Mouse (Mus musculus) testis, postnatal 10 days (tissue): ENCODE data around the gene Vmn1r214.

Experiments used
- DNase-seq: peaks from one replicate; pipeline ENCODE4 v3.0.0; 2021; ENCODE audit warnings: low spot score

The Vmn1r214 gene

GRCm38 (mm10) chr13:23030118-23030517 lies at the start of gene Vmn1r214:
Gene Vmn1r214, plus strand, starts transcription at chr13:23030418.
- DNase-seq = no peak

- no peak for DNase-seq
Observed at GRCm38 (mm10) chr13:22990214-22990891, 39.9 kb upstream of the Vmn1r214 start.

GRCm38 (mm10) chr13:22992178-22992700 lies 38.0 kb upstream of the Vmn1r214 start:
- no peak for DNase-seq

GRCm38 (mm10) chr13:22992721-22993120 lies 37.5 kb upstream of the Vmn1r214 start:
- no peak for DNase-seq

- no peak for DNase-seq
Observed at GRCm38 (mm10) chr13:23007356-23007755, 22.9 kb upstream of the Vmn1r214 start, which contains the start of gene Vmn1r213. Gene Vmn1r213, plus strand, starts transcription at chr13:23007656.

GRCm38 (mm10) chr13:23018158-23018557 lies 12.1 kb upstream of the Vmn1r214 start:
- no peak for DNase-seq

GRCm38 (mm10) chr13:23024812-23025211 lies 5.4 kb upstream of the Vmn1r214 start:
- no peak for DNase-seq

GRCm38 (mm10) chr13:23057778-23058177 lies 27.6 kb downstream of the Vmn1r214 start:
- DNase-seq = no peak

GRCm38 (mm10) chr13:23067725-23068124 lies 37.5 kb downstream of the Vmn1r214 start, which contains the start of gene Vmn1r215:
Gene Vmn1r215, plus strand, starts transcription at chr13:23068025.
- no peak for DNase-seq

- no peak for DNase-seq
Observed at GRCm38 (mm10) chr13:23069312-23069711, 39.1 kb downstream of the Vmn1r214 start.
